Mouse (Mus musculus) stomach, embryonic 16.5 days (tissue): Measurements from ENCODE around the gene Cdh22. TPM values are rescaled to one million over a fixed set of nuclear protein-coding genes. Genes with fewer than 3 reads are reported as not detected.

ENCODE experiments used
- ATAC-seq: fragments of 200-750 bp; cut with Nextera tagmentation; 2 replicates; pipeline ENCODE4 v1.8.0; 2017; ENCODE audit warnings: moderate number of reproducible peaks, moderate TSS enrichment; ENCODE audit not compliant: insufficient read depth, low FRiP score
- H3K27ac ChIP-seq: fragments of 300-500 bp; sonication (generic); 2 replicates; pipeline ENCODE4 v1.5.1; 2014; ENCODE audit warnings: low read length
- H3K27me3 ChIP-seq: fragments of 300-500 bp; sonication (generic); 2 replicates; pipeline ENCODE4 v1.6.1; 2014; ENCODE audit warnings: low read length, control low read depth, mixed read lengths; ENCODE audit not compliant: control insufficient read depth, insufficient read depth
- H3K36me3 ChIP-seq: fragments of 300-500 bp; sonication (generic); 2 replicates; pipeline ENCODE4 v1.6.1; 2014; ENCODE audit warnings: low read length; ENCODE audit not compliant: control insufficient read depth, insufficient read depth
- H3K4me1 ChIP-seq: fragments of 300-500 bp; sonication (generic); 2 replicates; pipeline ENCODE4 v1.6.1; 2014; ENCODE audit warnings: low read length, control low read depth, mixed read lengths; ENCODE audit not compliant: control insufficient read depth, insufficient read depth
- H3K4me2 ChIP-seq: fragments of 300-500 bp; sonication (generic); 2 replicates; pipeline ENCODE4 v1.6.1; 2014; ENCODE audit warnings: low read depth, low read length, mixed read lengths
- H3K4me3 ChIP-seq: fragments of 300-500 bp; sonication (generic); replicated peaks from 2 replicates; pipeline ENCODE4 v1.5.1; 2014; ENCODE audit warnings: mild to moderate bottlenecking, low read length
- H3K9ac ChIP-seq: fragments of 300-500 bp; sonication (generic); 2 replicates; pipeline ENCODE4 v1.6.1; 2014; ENCODE audit warnings: low read length
- H3K9me3 ChIP-seq: fragments of 300-500 bp; sonication (generic); replicated peaks from 2 replicates; pipeline ENCODE4 v1.6.1; 2016; ENCODE audit warnings: low read length, control low read depth; ENCODE audit not compliant: control insufficient read depth
- WGBS: fragments of 180-500 bp; shearing (Covaris S2); extraction: QIAGEN DNeasy Blood & Tissue Kit; methylation state at CpG from one replicate; pipeline ENCODE4 v1.1.7; 2014; 5-methylcytosine and 5-hydroxymethylcytosine counted together
- polyA plus RNA-seq: library from polyadenylated mRNA; unstranded; fragments of >200 nt; fragmentation: Nextera tagmentation; extraction: Ambion mirVana; gene quantifications from 2 replicates; pipeline ENCODE4 v1.2.1, GENCODE M21; 2015

The Cdh22 gene
- polyA plus RNA-seq, 1 experiment from 2014 or later, result 0.21 TPM

DNA sequence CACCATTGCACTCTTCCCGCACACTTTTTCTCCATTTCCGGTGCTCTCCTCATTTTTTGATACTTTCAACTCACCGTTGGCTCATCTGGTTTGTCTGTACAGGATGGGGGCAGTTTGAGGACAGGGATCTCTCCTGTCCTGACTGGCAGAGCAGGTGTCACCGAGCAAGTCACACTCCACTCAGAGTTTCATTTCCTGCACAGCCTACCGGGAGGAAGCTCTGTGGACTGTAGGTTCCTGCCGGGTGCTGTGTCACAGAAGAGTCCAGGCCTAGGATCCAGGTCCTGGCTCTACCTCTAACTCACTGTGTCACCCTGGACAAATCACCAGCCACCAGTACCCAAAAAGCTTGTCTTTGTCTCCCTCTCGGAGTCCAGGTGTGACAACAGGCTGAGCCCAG lies 7.1 kb upstream of the Cdh22 start:
- Histone ChIP-seq H3K4me1 (0 out of 2 replicates have a peak, but pooled peaks cover 3% of the 10 kb centered on the region), H3K4me2 (no peak overlapping the region), H3K9ac (no peak overlapping the region), H3K27ac (no peak overlapping the region), H3K27me3 (peaks cover 78% of the 10 kb centered on the region), H3K36me3 (no peaks in the 10 kb centered on the region), H3K9me3 (no peaks in the 10 kb centered on the region), H3K4me3 (no peak overlapping the region)
- ATAC-seq, result no peak
- 46% methylated on average over 7 of the region's 7 CpGs for whole genome bisulfite sequencing

DNA sequence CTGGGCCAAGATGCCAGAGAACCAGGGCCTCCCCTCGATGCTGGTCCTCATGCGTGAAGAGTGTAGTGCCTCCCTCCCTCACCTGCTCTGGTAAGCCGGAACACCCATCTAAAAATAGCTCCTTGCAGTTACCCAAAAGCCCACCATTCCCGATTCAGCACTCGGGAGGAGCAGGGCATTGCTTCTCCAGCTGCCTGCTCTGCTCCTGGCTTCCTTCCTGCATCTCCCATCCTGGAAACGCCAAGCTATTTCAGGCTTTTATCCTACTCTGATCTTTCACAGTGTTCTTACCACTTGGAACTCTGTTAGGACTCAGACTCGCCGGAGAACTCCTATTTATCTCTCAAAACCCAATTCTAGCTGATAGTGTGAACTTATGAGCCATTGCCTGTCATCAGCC lies 5.7 kb upstream of the Cdh22 start:
- H3K27me3 ChIP-seq, result peaks cover 82% of the 10 kb centered on the region
- 0 out of 2 replicates have a peak, but pooled peaks cover 3% of the 10 kb centered on the region for H3K4me1 ChIP-seq
- no peaks in the 10 kb centered on the region for H3K9me3 ChIP-seq
- no peak overlapping the region for H3K4me2 ChIP-seq
- H3K27ac ChIP-seq, result no peak overlapping the region
- ATAC-seq, result no peak
- 33% methylated on average over 8 of the region's 8 CpGs for WGBS
- H3K36me3 ChIP-seq, result no peaks in the 10 kb centered on the region
- no peak overlapping the region for H3K4me3 ChIP-seq
- no peak overlapping the region for H3K9ac ChIP-seq

DNA sequence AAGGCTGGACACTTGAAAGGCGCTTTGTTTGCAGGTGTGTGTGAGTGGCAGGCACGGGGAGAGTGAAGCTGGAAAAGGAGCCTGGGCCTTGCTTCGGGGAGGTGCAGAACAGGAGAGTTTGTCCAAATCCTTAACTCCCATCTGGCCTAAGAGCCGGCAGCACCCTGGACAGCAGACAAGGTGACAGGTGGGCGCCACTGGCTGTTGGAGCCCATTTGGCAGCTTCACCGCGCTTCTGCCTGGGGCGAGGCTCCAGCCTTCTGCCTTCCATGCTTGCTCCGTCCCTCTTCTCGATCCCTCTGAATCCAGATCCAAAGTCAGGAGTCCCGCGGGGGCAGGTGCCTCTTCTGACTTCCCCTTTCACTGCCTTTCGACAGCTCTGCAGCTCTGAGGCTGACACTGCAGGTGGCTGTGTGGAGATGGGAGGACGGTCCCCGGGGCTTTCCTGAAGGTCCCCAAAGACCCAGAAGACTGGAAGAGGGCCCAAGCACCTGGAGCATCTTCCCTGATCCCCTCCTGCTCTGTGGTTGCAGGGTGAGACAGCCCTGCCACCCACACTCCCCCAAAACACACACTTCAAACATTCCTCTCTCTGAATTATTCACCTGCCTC lies 5.0 kb upstream of the Cdh22 start:
- H3K27ac ChIP-seq, result no peak overlapping the region
- no peak overlapping the region for H3K4me3 ChIP-seq
- peaks cover 85% of the 10 kb centered on the region for H3K27me3 ChIP-seq
- no peak overlapping the region for H3K4me2 ChIP-seq
- 0 out of 2 replicates have a peak, but pooled peaks cover 5% of the 10 kb centered on the region for H3K4me1 ChIP-seq
- 15% methylated on average over 15 of the region's 15 CpGs for WGBS
- ATAC-seq, result no peak
- H3K9me3 ChIP-seq, result no peaks in the 10 kb centered on the region
- H3K36me3 ChIP-seq, result no peaks in the 10 kb centered on the region
- no peak overlapping the region for H3K9ac ChIP-seq

DNA sequence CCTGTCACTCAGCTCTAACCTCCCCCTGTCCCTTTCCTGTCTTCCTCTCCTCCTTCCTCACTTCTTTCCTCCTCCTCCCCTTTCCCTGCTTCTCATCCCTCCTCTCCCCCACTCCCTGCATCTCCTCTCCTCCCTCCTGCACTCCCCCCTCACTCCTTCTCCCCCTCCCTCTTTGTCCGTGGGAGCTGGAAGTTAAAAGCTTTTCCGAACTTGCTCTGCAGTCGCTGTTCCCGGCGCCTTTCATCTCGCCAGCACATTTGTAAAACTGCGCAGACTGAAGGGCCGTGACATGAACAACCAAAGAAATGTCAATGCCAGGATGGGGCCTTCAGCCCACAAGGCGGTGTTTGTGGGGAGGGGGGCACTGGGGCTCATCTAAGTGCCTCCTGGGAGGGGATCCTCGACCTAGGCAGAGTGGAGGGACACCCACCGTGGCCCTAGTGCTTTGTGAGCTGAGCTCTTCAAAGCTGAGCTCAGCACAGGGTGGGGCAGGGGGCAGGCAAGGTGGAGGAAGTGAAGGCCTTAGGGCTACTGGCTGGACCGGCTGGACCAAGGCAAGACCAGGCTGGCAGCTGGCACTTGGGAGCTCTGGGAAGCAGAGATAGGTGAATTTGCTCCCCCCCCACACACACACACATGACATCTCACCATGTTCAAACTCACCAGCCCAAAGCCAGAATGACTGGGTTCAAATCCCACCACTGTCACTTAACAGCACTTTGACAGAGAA lies 3.9 kb upstream of the Cdh22 start:
- no peak for ATAC-seq
- H3K36me3 ChIP-seq, result no peaks in the 10 kb centered on the region
- H3K27ac ChIP-seq, result no peak overlapping the region
- H3K4me2 ChIP-seq, result no peak overlapping the region
- 6% methylated on average over 12 of the region's 12 CpGs for WGBS
- no peaks in the 10 kb centered on the region for H3K9me3 ChIP-seq
- H3K4me3 ChIP-seq, result no peak overlapping the region
- H3K4me1 ChIP-seq, result peaks cover 9% of the 10 kb centered on the region; the same call in 1 of the 2 replicates
- H3K27me3 ChIP-seq, result peaks cover 95% of the 10 kb centered on the region
- H3K9ac ChIP-seq, result no peak overlapping the region

DNA sequence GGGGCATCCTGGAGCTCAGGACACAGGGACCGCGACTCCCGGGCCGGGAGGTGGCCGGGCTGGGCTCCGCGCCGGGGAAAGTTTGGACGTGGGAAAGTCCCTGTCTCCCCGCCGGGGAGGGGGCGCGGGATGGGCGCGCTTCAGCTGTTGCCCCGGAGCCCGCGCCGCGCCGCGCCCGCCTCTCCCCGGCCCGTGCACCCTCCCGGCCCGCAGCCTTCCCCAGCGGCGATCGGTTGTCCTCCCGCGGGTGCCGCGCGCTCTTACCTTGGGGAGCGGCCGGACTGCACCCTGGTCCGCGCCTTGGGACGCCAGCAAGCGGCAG lies 401 bp downstream of the Cdh22 start:
- Histone ChIP-seq H3K9ac (peak overlapping the region; percentile 66), H3K27me3 (peaks cover 92% of the 10 kb centered on the region), H3K4me3 (peak overlapping the region; percentile 59), H3K4me1 (peaks cover 8% of the 10 kb centered on the region; the same call in 1 of the 2 replicates), H3K27ac (no peak overlapping the region), H3K4me2 (peak overlapping the region; percentile 98), H3K9me3 (no peaks in the 10 kb centered on the region), H3K36me3 (no peaks in the 10 kb centered on the region)
- under 1% methylated on average over 39 of the region's 41 CpGs for WGBS
- ATAC-seq, result peak; percentile 30; the same call in 1 of the 2 replicates

DNA sequence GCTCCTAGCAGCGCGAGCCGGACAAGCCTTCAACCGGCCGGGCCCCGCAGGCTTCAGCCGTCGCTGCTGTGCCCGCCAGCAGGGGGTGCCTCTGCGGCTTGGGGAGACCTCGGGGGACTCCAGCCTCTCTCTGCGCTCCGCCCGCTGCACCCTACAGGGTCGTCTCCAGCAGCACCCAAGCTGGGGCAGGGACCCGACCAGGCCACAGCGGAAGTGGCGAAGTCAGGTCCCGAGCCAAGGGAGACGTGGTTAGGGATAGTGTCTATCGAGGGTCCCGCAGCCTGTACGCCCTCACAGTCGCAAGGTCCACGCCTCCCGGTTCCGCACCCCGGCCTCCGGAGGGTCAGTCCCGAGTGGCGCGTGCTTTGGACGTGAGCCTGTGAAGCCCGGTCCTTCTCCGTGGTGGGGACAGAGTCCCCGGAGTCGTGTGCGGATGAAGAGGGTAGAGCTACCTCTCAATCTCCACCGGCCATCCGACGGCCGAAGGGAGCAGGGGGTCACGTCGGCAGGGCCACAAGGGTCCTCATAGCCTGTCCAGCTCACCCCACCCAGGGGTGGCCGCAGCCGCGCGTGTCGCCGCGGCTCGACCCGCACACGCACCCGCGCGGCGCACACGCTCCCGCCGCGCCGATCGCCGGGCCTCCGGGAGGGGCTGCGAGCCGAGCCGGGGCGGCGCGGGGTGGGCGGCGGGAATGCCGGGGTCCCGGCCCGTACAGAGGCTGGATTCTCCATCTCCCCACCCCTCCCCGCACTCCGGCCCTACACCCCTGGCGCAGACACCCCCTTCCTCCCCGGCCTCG lies 962 bp downstream of the Cdh22 start:
- Histone ChIP-seq H3K4me3 (peak overlapping the region; percentile 59), H3K9me3 (no peaks in the 10 kb centered on the region), H3K27me3 (peaks cover 86% of the 10 kb centered on the region), H3K4me2 (peak overlapping the region; percentile 98), H3K4me1 (peaks cover 8% of the 10 kb centered on the region; the same call in 1 of the 2 replicates), H3K27ac (no peak overlapping the region), H3K9ac (peak overlapping the region; percentile 66), H3K36me3 (no peaks in the 10 kb centered on the region)
- no peak for ATAC-seq
- under 1% methylated on average over 80 of the region's 82 CpGs for WGBS

DNA sequence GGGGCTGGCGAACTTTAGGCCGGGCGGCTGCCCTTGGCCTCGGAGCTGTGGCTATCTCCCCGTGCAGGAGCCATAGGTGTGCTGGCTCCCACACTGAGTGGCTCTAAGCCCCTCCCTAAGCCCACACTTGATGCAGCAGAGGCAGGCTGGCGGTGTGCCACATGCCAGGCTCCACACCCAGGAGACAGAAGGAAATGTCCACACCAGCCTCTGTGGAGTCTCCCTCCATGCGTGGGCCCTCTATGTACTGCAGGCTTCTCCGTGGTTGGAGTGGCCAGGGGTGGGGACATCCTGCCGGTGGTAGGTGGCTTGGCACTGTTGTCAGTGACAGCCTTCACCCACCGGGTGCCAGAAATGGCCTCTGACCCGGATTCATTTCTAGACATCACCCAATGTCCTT lies 5.6 kb downstream of the Cdh22 start:
- no peak overlapping the region for H3K4me3 ChIP-seq
- no peak overlapping the region for H3K9ac ChIP-seq
- peaks cover 55% of the 10 kb centered on the region for H3K27me3 ChIP-seq
- ATAC-seq, result no peak
- H3K36me3 ChIP-seq, result no peaks in the 10 kb centered on the region
- H3K4me2 ChIP-seq, result no peak overlapping the region
- no peak overlapping the region for H3K27ac ChIP-seq
- no peaks in the 10 kb centered on the region for H3K9me3 ChIP-seq
- peaks cover 6% of the 10 kb centered on the region; the same call in 1 of the 2 replicates for H3K4me1 ChIP-seq
- 80% methylated on average over 11 of the region's 11 CpGs for WGBS

DNA sequence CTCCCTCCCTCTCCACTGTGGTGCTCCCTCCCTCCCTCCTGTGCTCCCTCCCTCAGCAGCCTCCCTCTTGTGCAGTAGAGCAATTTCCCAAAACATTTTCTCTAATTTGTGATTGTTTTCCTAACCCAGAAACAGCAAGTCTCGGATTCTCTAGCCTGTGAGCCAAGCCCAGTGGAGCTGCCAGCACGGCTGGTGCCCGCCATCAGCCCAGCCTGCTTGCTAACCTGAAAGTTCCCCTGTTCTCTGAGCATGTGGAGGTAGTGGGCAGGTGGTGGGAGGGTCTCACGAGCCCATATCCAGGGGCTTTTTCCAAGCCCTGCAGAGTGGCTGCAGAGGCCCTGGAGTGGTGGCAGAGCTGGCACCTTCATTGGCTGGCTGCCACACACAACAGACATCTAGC lies 10.8 kb downstream of the Cdh22 start:
- no peaks in the 10 kb centered on the region for H3K9me3 ChIP-seq
- no peak overlapping the region for H3K4me3 ChIP-seq
- H3K9ac ChIP-seq, result no peak overlapping the region
- H3K36me3 ChIP-seq, result no peaks in the 10 kb centered on the region
- 65% methylated on average over 4 of the region's 4 CpGs for WGBS
- no peak overlapping the region for H3K4me2 ChIP-seq
- H3K27ac ChIP-seq, result no peak overlapping the region
- peaks cover 30% of the 10 kb centered on the region for H3K27me3 ChIP-seq
- no peaks in the 10 kb centered on the region for H3K4me1 ChIP-seq
- no peak for ATAC-seq

DNA sequence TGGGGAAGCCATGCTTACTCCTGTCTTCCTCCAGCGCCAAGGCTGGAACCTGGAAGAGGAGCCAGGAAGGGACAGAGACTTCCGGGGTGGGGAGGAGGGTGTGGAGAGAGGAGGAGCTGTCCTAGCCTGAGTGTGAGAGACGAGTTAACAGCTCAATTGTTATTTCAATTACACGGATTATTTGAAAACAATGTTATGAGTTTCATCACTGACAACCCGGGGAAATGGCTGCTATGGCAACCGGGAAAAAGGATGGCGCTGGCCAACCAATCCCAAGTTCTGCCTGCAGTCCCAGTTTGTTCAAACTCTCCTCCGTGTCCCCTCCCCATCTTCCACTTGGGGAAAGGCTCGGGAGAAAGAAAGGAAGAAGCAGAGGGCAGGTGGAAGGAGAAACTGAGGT lies 12.7 kb downstream of the Cdh22 start:
- Histone ChIP-seq H3K36me3 (no peaks in the 10 kb centered on the region), H3K4me3 (no peak overlapping the region), H3K4me1 (no peaks in the 10 kb centered on the region), H3K9me3 (no peaks in the 10 kb centered on the region), H3K27me3 (peaks cover 35% of the 10 kb centered on the region), H3K9ac (no peak overlapping the region), H3K4me2 (no peak overlapping the region), H3K27ac (no peak overlapping the region)
- no peak for ATAC-seq
- WGBS, result 8% methylated on average over 9 of the region's 9 CpGs
